Mouse (Mus musculus): ENCODE measurements around the gene Uba2.
"Not testable (repeated sequence)": the region's sequence is repeated elsewhere in the genome, so short reads cannot be mapped to it uniquely, and the experiment has no call there.

Gene Uba2

GRCm38 (mm10) chr7:34169454-34169853 is at the start of gene Uba2:
TSS of gene Uba2 (minus strand) at chr7:34169599.
- in situ Hi-C loops (cut with MboI; ENCODE audit: low pct_unique_long_range_greater_than_20kb in 1 of 2, low sequenced_read_pairs in 2 of 2, unreplicated experiment in 1 of 2): no loop called here

- in situ Hi-C loops (cut with MboI; ENCODE audit: low pct_unique_long_range_greater_than_20kb in 1 of 2, low sequenced_read_pairs in 2 of 2, unreplicated experiment in 1 of 2): no loop called here
Measured at GRCm38 (mm10) chr7:34218496-34218895, 49.1 kb upstream of the Uba2 start.

DNA sequence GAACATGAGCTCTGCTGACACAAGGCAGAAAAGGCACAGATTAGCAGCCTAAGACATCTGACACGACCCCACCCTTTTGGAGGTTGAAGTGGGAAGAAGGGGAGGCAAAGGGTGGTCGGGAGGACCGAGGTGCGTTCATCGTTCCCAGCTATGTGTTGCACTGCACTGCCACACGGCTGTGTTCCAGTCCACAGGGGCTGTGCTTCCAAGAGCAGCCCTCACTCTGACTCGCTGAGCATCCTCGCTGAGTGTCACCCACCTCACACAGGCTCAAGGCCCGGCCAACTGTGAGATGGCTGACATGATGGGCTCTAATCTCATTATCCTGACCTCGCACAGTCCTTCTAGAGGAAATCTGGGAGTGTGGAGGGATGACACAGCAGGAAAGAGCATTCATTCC is 47.1 kb upstream of the Uba2 start:
- in situ Hi-C loops (cut with MboI; ENCODE audit: low pct_unique_long_range_greater_than_20kb in 1 of 2, low sequenced_read_pairs in 2 of 2, unreplicated experiment in 1 of 2): no loop called here

DNA sequence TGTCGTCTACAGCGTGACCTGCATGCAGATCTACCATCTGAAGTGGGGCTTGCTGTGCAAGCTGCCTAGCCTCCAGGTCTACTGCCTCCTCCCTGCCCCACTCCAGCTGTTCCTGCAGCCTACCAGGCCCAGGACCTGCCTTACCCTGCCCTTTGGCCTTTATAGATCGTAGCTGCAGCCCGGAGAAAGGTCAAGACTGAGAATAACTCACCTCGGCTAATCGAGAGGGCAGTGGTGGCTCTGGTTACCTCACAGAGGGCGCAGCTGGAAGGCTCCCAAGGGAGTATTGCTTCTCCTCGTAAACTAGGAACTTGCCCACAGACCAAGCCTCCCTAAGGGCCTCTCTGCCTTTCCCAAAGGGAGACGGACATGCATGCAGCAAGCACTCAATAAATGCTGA is 46.1 kb upstream of the Uba2 start:
- in situ Hi-C loops (cut with MboI; ENCODE audit: low pct_unique_long_range_greater_than_20kb in 1 of 2, low sequenced_read_pairs in 2 of 2, unreplicated experiment in 1 of 2): no loop called here

DNA sequence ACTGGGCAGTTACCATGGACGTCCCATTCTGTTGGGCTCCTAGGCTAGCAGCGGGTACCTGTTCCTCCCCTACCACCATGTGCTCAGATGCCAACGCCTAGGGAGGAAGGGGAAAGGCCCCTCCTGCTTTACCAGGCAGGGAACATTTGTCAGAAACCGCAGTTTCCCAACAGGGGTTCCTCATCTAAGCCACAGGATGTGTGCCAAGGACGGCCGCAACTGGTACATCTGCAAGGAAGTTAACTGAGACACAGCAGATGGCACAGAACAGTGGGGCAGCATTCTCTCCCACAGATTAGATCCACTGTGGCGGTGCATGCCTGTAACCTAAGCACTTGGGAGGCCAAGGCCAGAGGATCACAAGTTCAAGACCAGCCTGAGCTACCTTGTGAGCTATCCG is 45.2 kb upstream of the Uba2 start:
- in situ Hi-C loops (cut with MboI; ENCODE audit: low pct_unique_long_range_greater_than_20kb in 1 of 2, low sequenced_read_pairs in 2 of 2, unreplicated experiment in 1 of 2): loop anchor here in 1 of 2 experiments (5.0 kb wide), 1 partner anchor 57 kb away; no protein-coding TSS in a partner anchor

DNA sequence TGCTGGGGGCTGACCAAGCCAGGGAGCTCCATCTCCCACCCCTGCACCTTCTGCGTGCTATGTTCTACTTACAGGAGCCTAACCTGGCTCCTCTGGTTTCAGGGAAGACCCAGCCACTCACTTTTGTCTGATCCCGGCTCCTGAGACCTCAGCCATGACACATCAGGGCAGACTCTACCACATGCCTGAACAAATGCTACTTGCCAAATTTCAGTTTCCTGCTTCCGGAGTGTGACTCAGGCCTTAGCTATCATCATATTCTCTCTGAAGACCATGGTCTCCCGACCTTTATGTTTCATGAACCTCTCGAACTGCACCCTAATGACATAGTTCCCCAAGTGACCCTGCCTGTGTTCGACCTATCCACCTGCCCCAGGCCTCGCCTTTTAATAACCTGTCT is 43.9 kb upstream of the Uba2 start:
- in situ Hi-C loops (cut with MboI; ENCODE audit: low pct_unique_long_range_greater_than_20kb in 1 of 2, low sequenced_read_pairs in 2 of 2, unreplicated experiment in 1 of 2): loop anchor here in 1 of 2 experiments (5.0 kb wide), 1 partner anchor 56 kb away; no protein-coding TSS in a partner anchor

DNA sequence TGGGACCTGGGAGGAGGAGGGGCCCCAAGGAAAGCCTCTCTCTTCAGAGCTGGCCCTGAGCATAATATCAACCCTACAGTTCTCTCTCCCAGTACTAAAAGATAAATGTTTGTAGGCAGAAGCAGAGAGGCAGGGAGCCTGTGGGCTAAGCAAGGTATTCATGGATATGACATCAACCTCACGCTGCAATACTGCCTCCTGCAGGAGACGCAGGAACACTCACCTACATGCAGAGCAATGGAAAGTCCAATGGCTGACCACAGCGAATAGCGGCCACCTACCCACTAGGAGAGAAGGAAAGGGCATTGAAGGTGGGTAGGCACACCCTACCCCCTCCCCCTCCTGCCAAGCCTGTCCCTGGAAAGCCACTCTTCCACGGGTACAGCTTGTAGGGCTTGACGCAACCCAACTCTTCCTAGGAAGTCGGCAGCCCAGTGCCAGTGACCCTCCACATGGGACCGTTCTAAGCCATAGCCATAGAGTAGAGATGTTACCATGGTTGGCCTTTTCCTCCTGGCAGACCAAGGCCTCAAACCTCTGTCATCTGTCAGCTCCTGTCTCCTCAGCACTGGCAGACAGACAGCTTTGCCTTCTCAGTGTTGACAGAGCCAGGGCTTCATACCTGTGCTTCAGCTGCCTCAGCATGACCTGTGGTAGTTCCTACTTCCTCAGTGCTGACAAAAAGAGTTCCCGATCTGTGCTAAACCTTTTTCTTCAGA is 38.8 kb upstream of the Uba2 start:
- in situ Hi-C loops (cut with MboI; ENCODE audit: low pct_unique_long_range_greater_than_20kb in 1 of 2, low sequenced_read_pairs in 2 of 2, unreplicated experiment in 1 of 2): no loop called here

GRCm38 (mm10) chr7:34206331-34206730 is 36.9 kb upstream of the Uba2 start:
- in situ Hi-C loops (cut with MboI; ENCODE audit: low pct_unique_long_range_greater_than_20kb in 1 of 2, low sequenced_read_pairs in 2 of 2, unreplicated experiment in 1 of 2): no loop called here

- in situ Hi-C loops (cut with MboI; ENCODE audit: low pct_unique_long_range_greater_than_20kb in 1 of 2, low sequenced_read_pairs in 2 of 2, unreplicated experiment in 1 of 2): not testable (repeated sequence)
Measured at GRCm38 (mm10) chr7:34202147-34202546, 32.7 kb upstream of the Uba2 start.

DNA sequence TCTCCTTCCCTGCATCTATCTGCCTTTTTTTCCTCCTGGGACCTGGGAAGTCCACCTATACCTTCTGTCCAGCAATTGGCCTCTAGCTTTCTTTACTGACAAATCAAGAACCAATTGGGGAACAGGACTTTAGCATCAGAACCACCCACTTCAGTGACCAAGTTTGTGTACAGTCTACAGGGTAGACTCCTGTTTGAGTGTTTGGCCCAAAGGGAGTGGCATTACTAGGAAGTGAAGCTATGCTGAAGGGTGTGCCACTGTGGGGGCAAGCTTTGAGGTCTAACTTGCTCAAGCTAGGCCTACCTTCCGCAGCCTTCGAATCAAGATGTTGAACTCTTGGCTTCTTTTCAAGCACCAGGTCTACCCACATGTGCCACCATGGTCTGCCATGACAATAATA is 31.4 kb upstream of the Uba2 start:
- in situ Hi-C loops (cut with MboI; ENCODE audit: low pct_unique_long_range_greater_than_20kb in 1 of 2, low sequenced_read_pairs in 2 of 2, unreplicated experiment in 1 of 2): no loop called here

DNA sequence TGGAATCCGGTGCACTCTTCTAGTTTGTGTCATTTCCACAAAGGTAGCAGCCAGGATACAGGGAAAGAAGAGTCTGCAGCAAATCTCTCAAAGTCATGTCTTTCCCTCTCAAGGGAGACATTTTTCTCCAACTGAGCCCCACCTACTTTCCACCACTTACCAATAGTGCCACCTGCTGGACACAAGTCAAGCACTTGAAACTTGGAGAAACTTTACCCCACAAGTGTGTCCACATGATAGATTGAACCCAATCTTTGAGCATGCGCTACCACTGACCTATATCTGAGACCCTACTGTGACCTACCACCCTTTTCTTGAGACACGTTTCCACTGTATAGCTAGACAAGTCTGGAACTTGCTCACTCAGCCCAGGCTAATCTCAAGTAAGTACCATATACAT is 28.9 kb upstream of the Uba2 start:
- in situ Hi-C loops (cut with MboI; ENCODE audit: low pct_unique_long_range_greater_than_20kb in 1 of 2, low sequenced_read_pairs in 2 of 2, unreplicated experiment in 1 of 2): no loop called here

DNA sequence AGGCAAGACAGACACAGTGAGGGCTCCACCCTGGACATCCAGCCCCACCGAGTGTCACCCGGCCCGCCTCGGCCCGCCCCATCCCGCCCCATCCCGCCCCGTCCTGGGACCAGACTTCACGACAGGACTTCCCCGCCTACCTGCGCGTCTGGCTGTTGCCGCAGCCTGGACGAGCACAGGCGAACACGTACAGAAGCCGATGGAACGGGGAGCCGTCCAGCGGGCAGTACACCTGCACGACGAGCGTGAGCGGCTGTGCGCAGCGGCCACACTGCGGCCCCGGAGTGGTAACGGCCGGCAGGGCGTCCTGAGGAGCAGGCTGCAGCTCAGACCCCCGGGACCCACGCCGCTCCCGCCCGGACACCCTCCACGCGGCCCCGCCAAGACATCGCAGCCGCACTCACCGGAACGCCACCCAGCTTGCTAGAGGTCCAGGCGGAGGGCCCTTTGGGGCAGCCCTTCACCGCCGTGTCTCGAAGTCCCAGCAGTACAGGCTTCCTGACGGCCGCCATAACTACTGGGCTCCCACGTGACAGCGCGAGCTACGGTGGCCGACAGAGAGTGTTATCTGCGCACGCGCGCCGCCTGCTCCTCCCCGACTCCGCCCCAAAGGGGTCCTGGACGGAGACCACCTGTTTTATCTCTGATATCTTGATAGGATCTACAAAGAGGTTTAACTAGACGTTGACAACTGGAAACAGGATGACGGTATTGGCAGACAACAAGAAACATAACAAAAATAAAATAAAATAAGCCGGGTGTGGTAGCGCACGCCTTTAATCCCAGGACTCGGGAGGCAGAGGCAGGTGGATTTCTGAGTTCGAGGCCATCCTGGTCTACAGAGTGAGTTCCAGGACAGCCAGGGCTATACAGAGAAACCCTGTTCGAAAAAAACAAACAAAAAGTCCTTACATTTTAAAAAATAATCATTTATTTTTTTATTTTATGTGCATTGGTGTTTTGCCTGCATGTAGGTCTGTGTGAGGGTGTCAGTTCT is 27.0 kb upstream of the Uba2 start, which contains the start of gene Pdcd2l:
Gene Pdcd2l (minus strand): TSS at position 530 of the 997 bp plus-strand sequence.
- in situ Hi-C loops (cut with MboI; ENCODE audit: low pct_unique_long_range_greater_than_20kb in 1 of 2, low sequenced_read_pairs in 2 of 2, unreplicated experiment in 1 of 2): no loop called here

GRCm38 (mm10) chr7:34195632-34196031 is 26.2 kb upstream of the Uba2 start:
- in situ Hi-C loops (cut with MboI; ENCODE audit: low pct_unique_long_range_greater_than_20kb in 1 of 2, low sequenced_read_pairs in 2 of 2, unreplicated experiment in 1 of 2): no loop called here

DNA sequence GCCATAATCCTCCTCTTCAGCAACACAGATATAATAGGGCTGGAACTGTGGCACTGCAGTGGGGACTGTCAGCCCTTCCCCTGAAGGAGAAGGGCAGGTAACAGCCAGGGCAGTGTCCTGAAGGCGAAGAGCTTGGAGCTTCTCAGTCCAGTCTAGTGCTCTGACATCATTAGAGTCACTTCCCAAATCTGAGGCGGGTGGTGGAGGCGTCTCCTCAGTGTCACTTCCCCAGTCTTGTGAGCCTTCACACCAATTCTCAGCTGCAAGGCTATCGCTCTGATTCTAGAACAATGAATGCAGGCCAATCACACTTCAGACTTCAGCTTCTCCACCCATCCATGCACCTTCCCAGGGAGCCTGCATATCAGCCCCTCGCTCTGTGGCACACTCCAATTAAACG is 23.4 kb upstream of the Uba2 start:
- in situ Hi-C loops (cut with MboI; ENCODE audit: low pct_unique_long_range_greater_than_20kb in 1 of 2, low sequenced_read_pairs in 2 of 2, unreplicated experiment in 1 of 2): no loop called here

DNA sequence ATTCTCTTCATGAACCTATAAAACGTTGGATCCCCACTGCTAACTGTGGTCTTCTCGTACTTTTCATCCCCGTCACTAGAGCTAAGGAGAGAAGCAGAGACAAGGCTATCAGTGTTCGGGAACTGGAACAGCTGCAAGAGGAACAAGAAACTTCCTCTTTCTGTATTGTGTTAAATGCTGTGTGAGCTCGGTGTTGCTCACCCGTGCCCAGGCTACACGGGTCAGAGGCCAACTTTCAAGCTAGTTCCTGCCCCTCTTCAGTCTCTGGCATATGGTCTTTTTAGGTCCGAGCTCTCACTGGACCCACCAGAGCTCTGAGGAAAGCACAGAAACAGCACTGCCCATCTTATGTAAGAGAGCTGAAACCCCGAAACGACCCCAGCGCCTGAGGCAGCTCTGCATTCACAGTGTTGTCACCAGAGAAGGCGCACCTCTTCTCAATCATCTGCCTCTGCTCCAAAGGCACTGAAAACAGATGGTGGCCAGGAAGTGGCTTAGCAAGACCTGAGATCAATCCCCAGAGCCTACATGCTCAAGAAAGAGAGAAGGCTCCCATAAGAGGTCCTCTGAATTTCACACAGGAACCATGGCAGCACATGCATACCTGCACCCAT is 20.1 kb upstream of the Uba2 start:
- in situ Hi-C loops (cut with MboI; ENCODE audit: low pct_unique_long_range_greater_than_20kb in 1 of 2, low sequenced_read_pairs in 2 of 2, unreplicated experiment in 1 of 2): no loop called here

DNA sequence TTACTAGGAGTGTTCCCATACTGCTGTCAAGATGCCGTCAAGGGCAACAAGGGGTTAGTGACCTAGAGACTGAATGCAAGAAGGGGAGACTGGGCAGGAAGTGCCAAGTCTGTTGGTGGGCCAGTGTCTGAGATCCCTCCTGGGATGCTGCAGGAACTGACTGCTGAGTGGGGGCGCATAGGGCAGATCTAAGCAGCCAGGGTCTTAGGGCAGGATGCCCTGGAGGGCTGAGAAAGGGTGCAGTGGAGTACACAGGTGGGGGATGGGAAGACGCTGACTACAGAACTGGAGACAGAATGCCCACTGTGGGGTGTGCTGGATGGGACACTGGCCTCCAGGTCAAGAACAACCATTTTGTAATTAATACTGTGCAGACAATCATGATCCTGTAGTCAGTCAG is 14.4 kb upstream of the Uba2 start:
- in situ Hi-C loops (cut with MboI; ENCODE audit: low pct_unique_long_range_greater_than_20kb in 1 of 2, low sequenced_read_pairs in 2 of 2, unreplicated experiment in 1 of 2): no loop called here

- in situ Hi-C loops (cut with MboI; ENCODE audit: low pct_unique_long_range_greater_than_20kb in 1 of 2, low sequenced_read_pairs in 2 of 2, unreplicated experiment in 1 of 2): no loop called here
Measured at GRCm38 (mm10) chr7:34183356-34183755, 14.0 kb upstream of the Uba2 start.

DNA sequence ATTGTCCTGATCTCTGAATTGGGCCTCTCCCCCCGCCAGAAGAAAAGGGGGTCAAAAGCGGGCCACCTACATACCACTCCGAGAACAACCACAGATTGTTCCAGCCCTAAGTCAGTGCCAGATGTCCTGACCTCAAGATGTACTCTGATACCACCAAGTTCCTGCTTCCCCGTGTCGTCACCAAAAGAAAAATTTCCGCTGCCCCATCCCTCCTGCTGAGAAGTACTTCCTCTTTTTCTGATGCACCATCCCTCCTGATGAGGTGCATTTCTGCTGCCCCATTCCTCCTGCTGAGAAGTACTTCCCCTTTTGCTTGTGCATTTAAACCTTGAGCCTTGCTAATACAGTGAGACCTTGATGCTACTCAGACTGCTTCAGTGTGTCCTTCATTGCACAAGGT is 6.8 kb upstream of the Uba2 start:
- in situ Hi-C loops (cut with MboI; ENCODE audit: low pct_unique_long_range_greater_than_20kb in 1 of 2, low sequenced_read_pairs in 2 of 2, unreplicated experiment in 1 of 2): not testable (repeated sequence)

DNA sequence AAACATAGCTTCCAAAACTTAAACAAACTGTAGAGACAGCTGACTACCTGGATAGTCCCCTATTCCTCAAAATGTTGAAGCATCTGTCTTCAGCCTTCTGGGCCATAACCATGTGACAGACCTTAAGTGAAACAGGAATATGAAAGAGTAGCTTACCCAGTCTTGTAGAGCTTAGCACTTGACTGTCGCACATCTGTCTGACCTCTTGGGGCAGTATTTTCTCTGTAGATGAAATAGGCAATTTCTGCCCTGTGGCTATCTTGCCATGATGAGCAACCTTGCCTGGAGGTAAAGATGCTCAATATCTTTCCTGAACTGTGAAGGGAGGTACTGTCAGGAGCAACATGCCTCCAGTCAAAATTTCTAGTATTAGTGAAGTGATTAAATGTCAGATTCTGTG is 2.9 kb upstream of the Uba2 start:
- in situ Hi-C loops (cut with MboI; ENCODE audit: low pct_unique_long_range_greater_than_20kb in 1 of 2, low sequenced_read_pairs in 2 of 2, unreplicated experiment in 1 of 2): no loop called here
